Mouse (Mus musculus) adrenal gland, postnatal 14 days (tissue): Measurements from ENCODE around the gene Fam120a. TPM values are rescaled to one million over a fixed set of nuclear protein-coding genes. Genes with fewer than 3 reads are reported as not detected.

Experiments used
- DNase-seq: peaks from one replicate; pipeline ENCODE4 v3.0.0; 2021; ENCODE audit warnings: mixed read lengths
- total RNA-seq: library from RNA; stranded (reverse); gene quantifications from 2 replicates; pipeline ENCODE4 v1.2.3, GENCODE M21; 2021

Gene Fam120a
- total RNA-seq, 1 experiment from 2014 or later: 164 TPM

GRCm38 (mm10) chr13:48853947-48854346, 113.9 kb downstream of the Fam120a start:
- DNase-seq: peak; percentile 49

DNA sequence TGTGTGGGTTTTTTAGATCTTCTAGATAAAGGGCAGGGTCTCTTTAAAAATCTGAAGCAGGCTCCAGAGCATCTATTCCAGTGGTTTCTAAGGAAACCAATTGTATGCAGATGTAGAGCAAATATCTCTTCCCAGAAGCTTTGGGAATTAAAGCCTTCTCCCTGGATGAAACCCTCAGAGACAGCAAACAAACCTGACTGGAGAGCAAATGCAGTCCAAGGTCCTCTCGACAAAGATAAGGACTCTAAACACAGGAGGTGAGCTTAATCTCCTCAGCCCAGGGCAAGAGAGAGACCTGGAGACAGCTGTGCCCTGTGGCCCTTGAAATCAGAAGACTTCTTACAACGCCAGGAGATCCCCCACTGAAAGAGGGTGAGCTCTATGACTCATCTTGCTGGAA, 114.3 kb downstream of the Fam120a start:
- DNase-seq: no peak

GRCm38 (mm10) chr13:48852859-48853258, 115.0 kb downstream of the Fam120a start:
- peak; percentile 35 for DNase-seq

DNA sequence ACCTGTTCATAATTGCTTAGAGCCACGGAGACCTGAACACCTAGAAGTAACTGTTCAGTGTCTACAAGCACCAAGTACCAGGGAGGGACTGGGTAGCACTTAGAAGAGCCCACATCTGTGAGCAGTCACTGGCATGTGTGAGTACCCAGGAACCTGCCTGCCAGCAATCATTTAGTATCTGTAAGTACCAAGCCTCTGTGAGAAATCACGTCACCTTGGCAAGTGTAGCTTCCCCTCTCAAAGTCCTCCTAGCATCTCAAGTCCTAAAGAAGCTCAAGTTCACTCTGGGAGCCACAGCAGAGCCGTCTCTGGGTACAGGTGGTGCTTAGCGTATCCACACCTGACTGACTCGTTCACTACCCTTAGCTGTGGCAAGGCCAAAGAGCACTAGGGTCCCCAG, 116.1 kb downstream of the Fam120a start:
- DNase-seq: no peak

DNA sequence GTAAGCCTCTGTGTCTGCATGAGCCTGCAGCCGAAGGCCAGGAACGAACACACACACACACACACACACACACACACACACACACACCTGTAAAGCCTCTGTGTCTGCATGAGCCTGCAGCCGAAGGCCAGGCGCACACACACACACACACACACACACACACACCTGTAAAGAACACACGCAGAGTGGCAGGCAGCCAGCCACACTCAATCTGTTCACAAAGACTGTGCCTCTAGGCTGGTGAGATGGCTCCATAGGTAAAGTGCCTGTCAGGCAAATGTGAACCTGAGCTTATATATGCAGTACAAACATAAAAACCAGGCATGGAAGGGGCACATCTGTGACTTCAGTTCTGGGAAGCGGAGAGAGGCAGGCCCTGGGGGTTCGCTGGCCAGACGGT, 117.0 kb downstream of the Fam120a start:
- DNase-seq: no peak

GRCm38 (mm10) chr13:48850326-48850725, 117.5 kb downstream of the Fam120a start:
- no peak for DNase-seq

DNA sequence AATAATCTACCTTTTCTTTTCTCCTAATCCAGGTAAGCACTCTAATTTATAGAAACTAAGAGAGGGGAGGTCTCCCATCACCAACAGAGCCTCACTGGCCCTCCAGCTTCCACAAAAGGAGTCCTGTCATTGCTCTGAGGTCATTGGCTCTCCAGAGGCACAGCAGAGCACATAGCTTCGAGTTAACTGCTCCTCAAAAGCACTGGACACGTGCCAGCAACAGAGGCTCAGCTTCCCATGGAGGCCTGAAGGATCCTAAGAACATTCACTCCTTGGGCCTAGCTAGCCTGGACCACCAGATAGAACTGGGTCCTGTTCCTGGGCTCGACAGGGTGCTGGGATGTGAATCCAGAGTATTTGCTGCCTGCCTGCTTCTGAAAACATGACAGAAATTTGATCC, 118.7 kb downstream of the Fam120a start:
- DNase-seq: peak; percentile 60

- no peak for DNase-seq
Measured at GRCm38 (mm10) chr13:48845308-48845707, 122.5 kb downstream of the Fam120a start.

DNA sequence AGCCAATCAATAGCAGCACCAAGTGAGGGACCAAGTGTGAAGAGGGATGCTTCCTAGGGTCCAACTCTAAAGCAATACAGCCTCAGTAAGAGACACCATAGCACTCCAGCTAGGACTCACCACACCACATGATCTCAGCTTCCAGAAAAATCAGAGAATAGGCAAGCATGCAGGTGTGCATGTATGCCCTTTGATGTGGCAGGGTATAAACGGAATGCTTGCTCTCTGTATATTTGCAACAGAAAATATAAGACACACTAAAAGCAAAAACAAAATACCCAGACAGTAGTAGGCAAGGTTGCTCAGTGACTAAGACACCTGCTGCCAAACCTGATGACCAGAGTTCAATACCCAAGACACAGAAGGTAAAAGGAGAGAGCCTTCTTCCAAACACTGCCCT, 124.3 kb downstream of the Fam120a start:
- no peak for DNase-seq

GRCm38 (mm10) chr13:48841905-48842592, 125.8 kb downstream of the Fam120a start:
- no peak for DNase-seq

DNA sequence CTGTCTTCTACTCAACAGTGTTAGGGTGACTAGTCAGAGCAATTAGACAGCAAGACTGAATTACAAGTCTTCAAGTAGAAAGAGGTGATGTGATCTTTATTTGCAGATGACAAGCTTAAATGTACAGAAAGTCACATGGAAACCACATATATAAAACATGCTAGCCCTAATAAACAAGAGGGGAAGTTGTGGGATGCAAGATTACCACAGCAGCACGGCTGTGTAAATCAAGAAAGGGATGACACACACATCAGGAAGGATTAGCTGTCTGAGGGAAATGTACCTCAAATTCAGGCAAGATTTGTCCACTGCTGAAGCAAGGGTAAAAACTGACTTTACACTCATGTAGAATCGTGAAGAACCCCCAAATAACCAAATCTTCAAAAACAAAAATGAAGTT, 129.5 kb downstream of the Fam120a start:
- no peak for DNase-seq

GRCm38 (mm10) chr13:48837537-48837936, 130.3 kb downstream of the Fam120a start:
- no peak for DNase-seq

DNA sequence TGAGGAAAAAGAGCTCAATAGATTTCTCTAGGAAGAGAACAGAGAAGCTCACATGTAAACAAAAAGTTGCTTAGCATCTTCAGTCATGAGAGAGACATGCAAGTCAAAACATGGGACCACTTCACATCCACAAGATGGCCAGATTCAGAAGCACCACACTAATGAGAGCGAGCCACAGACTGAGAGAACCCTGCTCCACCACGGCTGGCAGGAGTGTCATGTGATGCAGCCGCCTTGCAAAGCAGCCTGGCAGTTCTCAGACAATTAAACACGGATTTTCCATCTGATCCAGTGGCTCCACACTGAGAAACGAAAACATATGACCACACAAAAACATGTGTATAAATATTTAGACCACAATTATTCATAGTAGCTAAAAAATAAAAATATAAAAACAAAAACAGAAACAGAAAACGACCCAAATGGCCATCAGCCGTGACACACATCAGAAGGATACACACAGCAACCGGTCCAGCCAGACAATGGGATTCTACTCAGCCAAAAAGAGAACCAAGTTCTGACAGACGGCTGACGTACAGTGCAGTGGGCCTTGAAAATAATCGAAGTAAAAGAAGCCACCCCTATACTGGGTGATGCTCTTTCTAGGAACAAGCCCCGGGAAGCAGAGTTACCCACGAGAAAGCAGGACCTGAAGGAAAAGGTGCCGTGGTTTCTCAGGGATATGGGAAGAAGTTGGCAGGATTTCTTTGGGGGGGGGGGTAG, 137.1 kb downstream of the Fam120a start:
- no peak for DNase-seq

- peak; percentile 21 for DNase-seq
Measured at GRCm38 (mm10) chr13:48829780-48830179, 138.0 kb downstream of the Fam120a start.

Other genes starting within 250 kb of the Fam120a start
- gene Phf2, start 96.9 kb downstream of the Fam120a start, total RNA-seq: 39.4 and 43.0 TPM in 2 replicates
- gene Wnk2, start 180.0 kb upstream of the Fam120a start, total RNA-seq: 2.6 and 3.3 TPM in 2 replicates
- 69.8 and 83.7 TPM in 2 replicates for gene Ninj1, start 219.5 kb upstream of the Fam120a start, total RNA-seq
- gene Card19, start 248.0 kb upstream of the Fam120a start, total RNA-seq: 60.3 and 60.6 TPM in 2 replicates